Mouse (Mus musculus): ENCODE results near the gene Lgals9. TPM values are rescaled to one million over a fixed set of nuclear protein-coding genes. Genes with fewer than 3 reads are reported as not detected.

The Lgals9 gene
- polyA plus RNA-seq, 1 experiment from 2014 or later = 63.4 TPM

DNA sequence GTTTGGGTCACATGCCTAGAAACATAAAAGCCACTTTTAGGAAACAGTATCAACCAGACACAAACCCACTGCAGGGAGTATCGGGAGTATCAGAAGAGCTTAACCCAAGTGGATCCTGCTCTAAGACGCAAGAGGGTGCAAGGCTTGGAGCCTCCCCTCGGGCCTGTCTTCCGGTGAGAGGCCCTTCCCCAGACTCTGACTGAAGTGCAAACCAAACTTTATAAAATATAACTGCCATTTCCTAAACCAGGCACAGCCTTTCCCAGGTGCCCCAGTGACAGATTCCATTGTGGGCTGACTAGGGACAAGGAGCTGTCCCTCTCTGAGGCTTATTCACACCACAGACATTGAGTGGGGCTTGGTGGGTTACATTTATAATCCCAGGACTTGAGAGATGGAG, 38.1 kb upstream of the Lgals9 start:
- Histone ChIP-seq H3K4me2 (ENCODE audit: low read length) (peak overlapping the region; percentile 28; the same call in 1 of the 2 replicates), H3K9me3 (ENCODE audit: control insufficient read depth, low read length) (no peaks in the 10 kb centered on the region), H3K4me3 (ENCODE audit: control insufficient read depth in 1 of 2, insufficient read depth in 1 of 2, low read depth in 1 of 2, low read length in 2 of 2) (no peak overlapping the region), H3K36me3 (ENCODE audit: control insufficient read depth, insufficient read depth, low read length) (peaks cover 69% of the 10 kb centered on the region), H3K4me1 (ENCODE audit: control insufficient read depth in 2 of 2, insufficient read depth in 2 of 2, low read length in 2 of 2) (peaks cover 0 to 10% of the 10 kb centered on the region in 2 experiments; a peak in 2 of 4 replicates), H3K27me3 (ENCODE audit: control insufficient read depth, insufficient read depth, low read length) (no peaks in the 10 kb centered on the region), H3K27ac (replicated peaks in 1 of 2; ENCODE audit: control insufficient read depth in 1 of 2, insufficient read depth in 1 of 2, low read depth in 2 of 2, low read length in 2 of 2) (peak overlapping the region; percentile 18 to 67), H3K9ac (ENCODE audit: low read length) (peak overlapping the region; percentile 8; the same call in 1 of the 2 replicates)
- 77% methylated on average over 4 of the region's 4 CpGs for WGBS
- ATAC-seq (ENCODE audit: insufficient number of reproducible peaks, insufficient read depth, low FRiP score, low read depth) = no peak

DNA sequence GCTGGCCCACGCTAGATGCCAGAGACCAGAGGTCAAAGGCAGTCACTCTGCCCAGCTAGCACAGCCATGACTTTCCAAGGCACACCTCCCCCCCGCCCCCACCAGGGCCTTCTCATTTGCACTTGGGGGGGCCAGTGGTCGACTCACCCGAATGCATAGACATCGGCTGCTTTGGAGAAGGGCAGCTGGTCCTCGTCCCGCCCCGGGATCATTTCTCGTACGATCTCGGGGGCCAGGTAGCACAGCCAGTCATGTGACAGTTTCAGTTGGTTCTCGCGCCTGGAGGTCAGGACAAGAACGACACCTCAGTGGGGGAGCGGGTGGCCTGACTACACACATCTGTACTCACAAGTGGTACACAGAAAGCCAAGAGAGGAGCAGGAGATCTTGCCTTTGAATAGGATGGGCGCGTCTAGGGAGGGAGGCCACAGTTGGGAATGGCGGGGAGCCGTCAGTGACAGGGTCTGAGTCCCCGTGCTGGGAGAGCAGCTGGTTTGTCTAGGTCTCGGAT, 35.8 kb upstream of the Lgals9 start:
- Histone ChIP-seq H3K9ac (ENCODE audit: low read length) (no peak overlapping the region), H3K4me2 (ENCODE audit: low read length) (no peak overlapping the region), H3K36me3 (ENCODE audit: control insufficient read depth, insufficient read depth, low read length) (peaks cover 69% of the 10 kb centered on the region), H3K27me3 (ENCODE audit: control insufficient read depth, insufficient read depth, low read length) (no peaks in the 10 kb centered on the region), H3K4me1 (ENCODE audit: control insufficient read depth in 2 of 2, insufficient read depth in 2 of 2, low read length in 2 of 2) (peaks cover 0 to 10% of the 10 kb centered on the region in 2 experiments; a peak in 2 of 4 replicates), H3K9me3 (ENCODE audit: control insufficient read depth, low read length) (no peaks in the 10 kb centered on the region), H3K4me3 (ENCODE audit: control insufficient read depth in 1 of 2, insufficient read depth in 1 of 2, low read depth in 1 of 2, low read length in 2 of 2) (no peak overlapping the region), H3K27ac (replicated peaks in 1 of 2; ENCODE audit: control insufficient read depth in 1 of 2, insufficient read depth in 1 of 2, low read depth in 2 of 2, low read length in 2 of 2) (no peak overlapping the region)
- no peak for ATAC-seq (ENCODE audit: insufficient number of reproducible peaks, insufficient read depth, low FRiP score, low read depth)
- WGBS = 76% methylated on average over 21 of the region's 21 CpGs

DNA sequence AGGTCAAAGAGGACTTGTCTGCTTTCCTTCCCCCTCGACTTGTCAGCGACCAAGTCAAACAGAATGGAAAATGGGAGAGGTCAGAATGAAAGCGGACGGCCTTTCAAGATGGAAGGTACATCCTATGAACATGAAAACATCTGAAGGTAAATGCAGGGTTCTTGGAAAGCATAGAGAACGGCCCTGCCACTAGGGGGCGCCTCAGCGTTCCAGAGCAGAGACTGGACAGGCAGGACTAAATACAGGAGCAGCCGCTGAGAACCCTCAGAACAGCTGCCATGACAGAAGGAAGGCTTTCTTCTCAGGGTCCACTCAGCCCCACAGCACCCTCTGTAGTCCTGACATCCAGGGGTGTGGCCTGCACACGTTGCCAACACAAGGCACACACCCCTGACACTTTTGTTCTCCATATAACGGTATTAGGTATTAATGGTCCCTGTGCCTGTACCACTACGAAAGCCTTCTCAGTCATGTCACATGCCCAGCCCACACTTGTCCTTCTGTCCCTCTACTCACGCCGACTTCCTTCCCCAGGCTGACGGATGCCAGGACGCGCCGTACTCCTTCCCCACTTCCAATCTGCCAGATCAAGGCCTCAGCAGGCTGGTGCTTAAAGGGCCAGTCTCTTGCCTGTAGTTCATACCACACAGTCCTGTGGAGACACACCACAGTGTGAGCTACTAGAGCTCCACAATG, 35.2 kb upstream of the Lgals9 start:
- Histone ChIP-seq H3K27ac (replicated peaks in 1 of 2; ENCODE audit: control insufficient read depth in 1 of 2, insufficient read depth in 1 of 2, low read depth in 2 of 2, low read length in 2 of 2) (no peak overlapping the region), H3K4me1 (ENCODE audit: control insufficient read depth in 2 of 2, insufficient read depth in 2 of 2, low read length in 2 of 2) (peaks cover 0 to 11% of the 10 kb centered on the region in 2 experiments; a peak in 2 of 4 replicates)
- WGBS = 62% methylated on average over 17 of the region's 17 CpGs

DNA sequence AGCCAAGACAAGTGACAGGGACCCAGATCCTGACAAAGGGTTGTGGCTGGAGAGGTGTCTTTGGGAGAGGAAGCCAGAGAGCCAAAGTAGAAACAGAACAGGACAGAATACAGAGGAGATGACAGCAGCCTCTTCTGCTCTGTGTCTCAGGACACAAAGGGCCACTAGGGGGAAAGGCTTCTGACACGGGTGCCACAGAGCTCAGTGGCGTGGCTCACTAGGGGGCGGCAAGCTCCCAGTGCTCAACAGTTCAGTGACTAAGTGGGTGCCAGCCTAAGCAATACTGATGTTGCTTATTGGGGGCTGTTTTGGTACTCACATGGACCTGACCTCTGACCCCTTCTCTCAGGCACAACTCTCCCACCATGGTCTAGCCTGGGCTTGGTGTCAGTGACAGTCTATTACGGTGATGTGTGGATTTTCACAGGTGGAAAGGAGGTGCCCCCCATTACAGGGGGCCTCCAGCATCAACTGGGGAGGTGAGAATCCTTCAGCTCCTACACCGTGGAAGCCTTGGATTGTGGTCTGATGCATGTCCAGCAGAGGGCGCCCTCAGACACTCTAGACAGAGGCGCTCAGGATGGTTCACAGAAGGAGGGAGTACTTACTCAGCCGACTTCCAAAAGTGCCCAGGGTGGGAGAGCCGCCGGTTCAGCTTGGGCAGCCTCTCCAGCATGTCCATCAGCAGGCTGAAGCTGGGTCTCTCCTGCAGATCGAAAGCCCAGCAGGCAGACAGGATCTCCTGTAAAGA, 34.4 kb upstream of the Lgals9 start:
- Histone ChIP-seq H3K36me3 (ENCODE audit: control insufficient read depth, insufficient read depth, low read length) (peaks cover 66% of the 10 kb centered on the region), H3K9me3 (ENCODE audit: control insufficient read depth, low read length) (no peaks in the 10 kb centered on the region), H3K27me3 (ENCODE audit: control insufficient read depth, insufficient read depth, low read length) (no peaks in the 10 kb centered on the region), H3K4me3 (ENCODE audit: control insufficient read depth in 1 of 2, insufficient read depth in 1 of 2, low read depth in 1 of 2, low read length in 2 of 2) (no peak overlapping the region), H3K4me2 (ENCODE audit: low read length) (no peak overlapping the region), H3K9ac (ENCODE audit: low read length) (no peak overlapping the region), H3K4me1 (ENCODE audit: control insufficient read depth in 2 of 2, insufficient read depth in 2 of 2, low read length in 2 of 2) (peaks cover 5 to 13% of the 10 kb centered on the region in 2 experiments), H3K27ac (replicated peaks in 1 of 2; ENCODE audit: control insufficient read depth in 1 of 2, insufficient read depth in 1 of 2, low read depth in 2 of 2, low read length in 2 of 2) (no peak overlapping the region)
- ATAC-seq (ENCODE audit: insufficient number of reproducible peaks, insufficient read depth, low FRiP score, low read depth) = no peak
- WGBS = 42% methylated on average over 11 of the region's 11 CpGs

More for the DNA sequence above, 35.2 kb upstream of the Lgals9 start:
- Histone ChIP-seq H3K27me3 (ENCODE audit: control insufficient read depth, insufficient read depth, low read length) (no peaks in the 10 kb centered on the region), H3K9ac (ENCODE audit: low read length) (no peak overlapping the region), H3K36me3 (ENCODE audit: control insufficient read depth, insufficient read depth, low read length) (peaks cover 66% of the 10 kb centered on the region), H3K4me2 (ENCODE audit: low read length) (no peak overlapping the region), H3K4me3 (ENCODE audit: control insufficient read depth in 1 of 2, insufficient read depth in 1 of 2, low read depth in 1 of 2, low read length in 2 of 2) (no peak overlapping the region), H3K9me3 (ENCODE audit: control insufficient read depth, low read length) (no peaks in the 10 kb centered on the region)
- ATAC-seq (ENCODE audit: insufficient number of reproducible peaks, insufficient read depth, low FRiP score, low read depth) = no peak

DNA sequence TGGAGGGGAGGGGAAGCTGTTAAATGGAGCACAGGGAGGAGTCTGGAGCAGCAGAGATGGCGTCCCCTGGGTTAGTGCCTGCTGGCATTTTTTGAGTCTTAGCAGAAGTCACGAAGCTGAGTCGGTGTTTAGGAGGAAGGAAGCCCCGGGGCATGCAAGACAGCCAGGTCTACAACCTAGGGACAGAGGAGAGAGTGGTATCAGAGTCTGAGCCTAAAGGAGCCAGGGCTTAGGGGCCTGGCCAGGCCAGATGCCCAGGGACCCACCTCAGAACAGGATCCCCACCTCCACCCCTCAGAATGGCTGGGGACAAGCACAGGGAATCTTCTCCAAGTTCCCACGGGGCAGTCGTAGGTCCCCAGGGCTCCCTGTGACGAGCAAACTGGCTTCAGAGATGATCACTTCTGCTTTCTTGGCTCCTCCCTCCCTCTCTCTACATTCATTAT, 32.4 kb upstream of the Lgals9 start:
- no peak for ATAC-seq (ENCODE audit: insufficient number of reproducible peaks, insufficient read depth, low FRiP score, low read depth)
- Histone ChIP-seq H3K4me1 (ENCODE audit: control insufficient read depth in 2 of 2, insufficient read depth in 2 of 2, low read length in 2 of 2) (peaks cover 3 to 6% of the 10 kb centered on the region in 2 experiments; a peak in 3 of 4 replicates), H3K9me3 (ENCODE audit: control insufficient read depth, low read length) (no peaks in the 10 kb centered on the region), H3K36me3 (ENCODE audit: control insufficient read depth, insufficient read depth, low read length) (peaks cover 66% of the 10 kb centered on the region), H3K4me3 (ENCODE audit: control insufficient read depth in 1 of 2, insufficient read depth in 1 of 2, low read depth in 1 of 2, low read length in 2 of 2) (no peak overlapping the region), H3K4me2 (ENCODE audit: low read length) (no peak overlapping the region), H3K9ac (ENCODE audit: low read length) (no peak overlapping the region), H3K27me3 (ENCODE audit: control insufficient read depth, insufficient read depth, low read length) (no peaks in the 10 kb centered on the region), H3K27ac (replicated peaks in 1 of 2; ENCODE audit: control insufficient read depth in 1 of 2, insufficient read depth in 1 of 2, low read depth in 2 of 2, low read length in 2 of 2) (no peak overlapping the region)
- WGBS = 80% methylated on average over 7 of the region's 7 CpGs

DNA sequence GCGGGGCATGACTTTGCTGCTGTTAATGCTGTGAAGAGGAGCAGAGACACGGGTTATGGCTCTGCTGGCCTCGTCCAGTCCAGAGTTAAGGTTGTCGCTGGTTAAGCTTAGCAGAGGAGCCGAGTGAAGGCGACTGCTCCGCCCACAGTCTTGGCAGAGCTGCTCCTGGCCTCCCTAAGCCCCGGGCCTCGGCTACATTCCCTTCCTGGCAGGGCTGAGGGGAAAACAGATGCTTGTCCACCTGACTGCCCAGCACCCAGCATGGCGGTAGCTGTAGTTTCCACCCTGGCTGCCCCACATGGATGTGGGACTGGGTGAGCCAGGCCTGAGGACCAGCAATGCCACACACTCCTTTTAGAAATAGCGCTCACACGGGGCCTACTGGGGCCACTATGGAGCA, 31.5 kb upstream of the Lgals9 start:
- Histone ChIP-seq H3K27ac (replicated peaks in 1 of 2; ENCODE audit: control insufficient read depth in 1 of 2, insufficient read depth in 1 of 2, low read depth in 2 of 2, low read length in 2 of 2) (no peak overlapping the region), H3K9ac (ENCODE audit: low read length) (no peak overlapping the region), H3K4me1 (ENCODE audit: control insufficient read depth in 2 of 2, insufficient read depth in 2 of 2, low read length in 2 of 2) (peaks cover 3 to 6% of the 10 kb centered on the region in 2 experiments; a peak in 3 of 4 replicates), H3K9me3 (ENCODE audit: control insufficient read depth, low read length) (no peaks in the 10 kb centered on the region), H3K36me3 (ENCODE audit: control insufficient read depth, insufficient read depth, low read length) (peaks cover 59% of the 10 kb centered on the region), H3K4me3 (ENCODE audit: control insufficient read depth in 1 of 2, insufficient read depth in 1 of 2, low read depth in 1 of 2, low read length in 2 of 2) (no peak overlapping the region), H3K27me3 (ENCODE audit: control insufficient read depth, insufficient read depth, low read length) (no peaks in the 10 kb centered on the region), H3K4me2 (ENCODE audit: low read length) (no peak overlapping the region)
- no peak for ATAC-seq (ENCODE audit: insufficient number of reproducible peaks, insufficient read depth, low FRiP score, low read depth)
- WGBS = 53% methylated on average over 12 of the region's 12 CpGs

DNA sequence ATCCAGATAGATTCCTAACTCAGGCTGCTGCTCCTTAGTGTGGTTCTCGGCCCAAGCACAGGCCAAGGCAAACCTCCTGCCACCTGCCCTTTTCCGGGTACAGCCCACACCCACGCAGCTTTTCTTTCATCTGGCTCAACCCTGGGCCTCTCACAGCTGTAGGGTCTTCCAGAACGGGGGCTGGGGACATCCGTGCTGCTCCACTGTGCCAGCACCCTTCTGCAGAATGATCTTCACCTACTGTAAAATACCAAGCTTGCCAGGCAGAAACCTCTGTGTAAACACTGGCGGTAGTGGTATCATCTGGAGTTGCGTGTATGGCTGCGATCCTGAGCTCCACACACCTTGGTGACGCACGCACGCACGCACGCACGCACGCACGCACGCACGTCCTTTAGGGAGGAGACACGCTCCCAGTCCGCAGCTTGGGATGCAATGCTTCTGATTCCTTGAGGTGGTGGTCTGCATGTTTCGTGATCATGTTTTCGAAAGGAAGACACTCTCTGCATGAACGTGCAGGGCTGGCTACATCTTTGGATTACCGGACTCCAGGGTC, 31.0 kb upstream of the Lgals9 start:
- Histone ChIP-seq H3K27ac (replicated peaks in 1 of 2; ENCODE audit: control insufficient read depth in 1 of 2, insufficient read depth in 1 of 2, low read depth in 2 of 2, low read length in 2 of 2) (no peak overlapping the region), H3K27me3 (ENCODE audit: control insufficient read depth, insufficient read depth, low read length) (no peaks in the 10 kb centered on the region), H3K9me3 (ENCODE audit: control insufficient read depth, low read length) (no peaks in the 10 kb centered on the region), H3K9ac (ENCODE audit: low read length) (no peak overlapping the region), H3K4me1 (ENCODE audit: control insufficient read depth in 2 of 2, insufficient read depth in 2 of 2, low read length in 2 of 2) (peaks cover 3 to 6% of the 10 kb centered on the region in 2 experiments; a peak in 3 of 4 replicates), H3K4me3 (ENCODE audit: control insufficient read depth in 1 of 2, insufficient read depth in 1 of 2, low read depth in 1 of 2, low read length in 2 of 2) (no peak overlapping the region), H3K36me3 (ENCODE audit: control insufficient read depth, insufficient read depth, low read length) (peaks cover 55% of the 10 kb centered on the region), H3K4me2 (ENCODE audit: low read length) (no peak overlapping the region)
- ATAC-seq (ENCODE audit: insufficient number of reproducible peaks, insufficient read depth, low FRiP score, low read depth) = no peak
- 92% methylated on average over 24 of the region's 24 CpGs for WGBS
